Mouse (Mus musculus): ENCODE data around the gene C5ar1. TPM values are rescaled to one million over a fixed set of nuclear protein-coding genes. Genes with fewer than 3 reads are reported as not detected.
A peak's percentile ranks its signal among the peaks of the same experiment; 100 is the strongest.
"Not testable (repeated sequence)": the region's sequence is repeated elsewhere in the genome, so short reads cannot be mapped to it uniquely, and the experiment has no call there.

The C5ar1 gene
- polyA plus RNA-seq (2014; fragmentation: Nextera tagmentation; extraction: Ambion mirVana) = 2.8 and 3.4 TPM in 2 replicates

DNA sequence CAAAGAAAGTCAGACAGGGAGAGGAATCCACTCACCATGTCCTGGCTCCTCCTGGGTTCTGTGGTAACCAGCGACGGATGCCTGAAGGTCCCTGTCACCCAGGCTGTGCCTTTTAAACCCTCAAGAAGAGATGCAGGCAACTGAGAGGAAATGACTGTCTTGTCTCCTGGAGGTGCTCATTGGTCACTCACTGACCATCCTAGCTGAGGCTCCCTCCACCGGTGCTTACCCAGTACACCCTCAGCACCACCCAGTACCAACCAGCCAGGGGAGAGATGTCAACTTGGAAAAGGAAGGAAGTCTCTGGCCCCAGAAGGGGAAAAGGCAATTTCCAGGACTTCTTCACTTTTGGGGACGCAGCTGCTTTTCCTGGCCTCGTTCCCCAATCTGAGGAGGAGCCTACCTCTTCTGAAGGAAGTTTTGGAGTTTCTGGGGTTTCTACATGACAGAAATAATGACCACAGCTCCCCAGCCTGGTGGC, at the start of gene C5ar1:
TSS of gene C5ar1 (minus strand) at position 431 of the 481 bp plus-strand sequence.
- H3K4me1 ChIP-seq (replicated peaks; ENCODE audit: control insufficient read depth, insufficient read depth, low read length) = no peaks in the 10 kb centered on the region
- no peaks in the 10 kb centered on the region for H3K36me3 ChIP-seq (ENCODE audit: control insufficient read depth, insufficient read depth, low read length)
- no peak within 1 kb of the TSS for H3K4me3 ChIP-seq (ENCODE audit: low read depth, low read length)
- H3K9me3 ChIP-seq (ENCODE audit: control insufficient read depth, low read length) = no peaks in the 10 kb centered on the region
- DNase-seq (ENCODE audit: low spot score) = no peak
- no peaks in the 10 kb centered on the region for H3K27me3 ChIP-seq (replicated peaks; ENCODE audit: control insufficient read depth, insufficient read depth, low read length)
- H3K4me2 ChIP-seq = no peak within 1 kb of the TSS
- WGBS = 53% methylated on average over 5 of the region's 5 CpGs
- peak within 1 kb of the TSS; percentile 6; the same call in 1 of the 2 replicates for H3K9ac ChIP-seq (ENCODE audit: low read depth, low read length)
- no peak for ATAC-seq (replicated peaks; ENCODE audit: low FRiP score)
- H3K27ac ChIP-seq (ENCODE audit: low read depth, low read length) = no peak within 1 kb of the TSS

DNA sequence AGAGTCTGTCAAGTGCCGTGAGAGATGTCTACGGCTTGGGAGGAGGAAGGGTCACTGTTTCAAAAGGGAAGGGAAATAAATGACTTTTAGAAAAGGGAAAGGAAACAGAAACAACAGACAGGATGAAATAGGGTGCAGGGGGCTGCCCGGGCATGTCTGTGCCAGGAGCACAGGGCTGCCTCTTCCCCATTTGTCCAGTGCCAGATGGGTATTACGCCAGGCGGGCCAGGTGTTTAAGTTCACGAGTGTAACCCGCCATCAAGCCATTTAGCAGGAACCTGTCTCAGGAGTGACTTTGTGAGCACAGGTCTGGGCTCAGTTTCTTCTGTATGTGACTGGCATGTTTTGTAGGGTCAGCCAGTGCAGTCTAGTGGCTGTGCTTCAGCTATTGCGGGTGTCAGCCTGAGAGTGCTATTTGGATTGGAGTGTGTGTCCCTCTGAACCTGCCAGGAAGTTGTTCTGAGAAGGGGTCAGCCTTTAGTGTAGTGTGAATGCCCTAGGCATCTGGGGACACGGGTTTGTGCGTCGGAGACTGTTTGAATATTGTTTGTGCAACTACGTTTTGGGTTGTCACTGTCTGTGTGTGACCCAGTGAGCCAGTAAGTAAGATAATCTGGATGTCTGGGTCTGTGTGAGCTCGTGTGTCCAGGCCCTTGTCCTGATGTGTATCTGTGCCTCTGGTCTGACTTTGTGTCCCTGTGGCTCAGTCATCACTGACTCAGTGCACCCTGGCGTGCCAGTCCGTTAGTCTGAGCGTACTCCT, 49.4 kb upstream of the C5ar1 start:
- Histone ChIP-seq H3K9ac (ENCODE audit: low read depth, low read length) (peak overlapping the region; percentile 97; the same call in 1 of the 2 replicates), H3K4me1 (replicated peaks; ENCODE audit: control insufficient read depth, insufficient read depth, low read length) (peaks cover 46% of the 10 kb centered on the region), H3K36me3 (ENCODE audit: control insufficient read depth, insufficient read depth, low read length) (no peaks in the 10 kb centered on the region), H3K4me2 (peak overlapping the region; percentile 100), H3K27ac (ENCODE audit: low read depth, low read length) (0 out of 2 replicates have a peak overlapping the region, but pooled peaks have one; percentile 71), H3K27me3 (replicated peaks; ENCODE audit: control insufficient read depth, insufficient read depth, low read length) (no peaks in the 10 kb centered on the region), H3K9me3 (ENCODE audit: control insufficient read depth, low read length) (no peaks in the 10 kb centered on the region), H3K4me3 (ENCODE audit: low read depth, low read length) (peak overlapping the region; percentile 78)
- ATAC-seq (replicated peaks; ENCODE audit: low FRiP score) (no peak), DNase-seq (ENCODE audit: low spot score) (no peak)
- WGBS = 48% methylated on average over 16 of the region's 16 CpGs

DNA sequence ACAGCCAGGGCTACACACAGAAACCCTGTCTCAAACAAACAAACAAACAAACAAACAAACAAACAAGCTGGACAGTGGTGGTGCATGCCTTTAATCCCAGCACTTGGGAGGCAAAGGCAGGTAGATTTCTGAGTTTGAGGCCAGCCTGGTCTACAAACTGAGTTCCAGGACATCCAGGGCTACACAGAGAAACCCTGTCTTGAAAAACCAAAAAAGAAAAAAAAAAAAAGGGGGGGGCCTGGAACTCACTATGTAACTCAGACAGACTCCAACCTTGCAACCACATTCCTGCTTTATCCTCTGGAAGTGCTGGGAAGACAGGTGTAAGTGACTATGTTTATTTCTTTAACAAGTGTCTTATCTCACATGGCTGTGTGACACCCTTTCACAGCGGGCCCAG, 48.8 kb upstream of the C5ar1 start, which contains the start of gene Bbc3:
TSS of gene Bbc3 (plus strand) at position 301 of the 400 bp plus-strand sequence.
- H3K27ac ChIP-seq (ENCODE audit: low read depth, low read length) = 0 out of 2 replicates have a peak within 1 kb of the TSS, but pooled peaks have one; percentile 71
- DNase-seq (ENCODE audit: low spot score); H3K9me3 ChIP-seq (ENCODE audit: control insufficient read depth, low read length); H3K27me3 ChIP-seq (replicated peaks; ENCODE audit: control insufficient read depth, insufficient read depth, low read length); H3K36me3 ChIP-seq (ENCODE audit: control insufficient read depth, insufficient read depth, low read length); ATAC-seq (replicated peaks; ENCODE audit: low FRiP score): not testable (repeated sequence)
- peak within 1 kb of the TSS; percentile 100 for H3K4me2 ChIP-seq
- H3K9ac ChIP-seq (ENCODE audit: low read depth, low read length) = peak within 1 kb of the TSS; percentile 97; the same call in 1 of the 2 replicates
- 49% methylated on average over 1 of the region's 1 CpGs for WGBS
- peak within 1 kb of the TSS; percentile 78 for H3K4me3 ChIP-seq (ENCODE audit: low read depth, low read length)
- peaks cover 40% of the 10 kb centered on the region for H3K4me1 ChIP-seq (replicated peaks; ENCODE audit: control insufficient read depth, insufficient read depth, low read length)

DNA sequence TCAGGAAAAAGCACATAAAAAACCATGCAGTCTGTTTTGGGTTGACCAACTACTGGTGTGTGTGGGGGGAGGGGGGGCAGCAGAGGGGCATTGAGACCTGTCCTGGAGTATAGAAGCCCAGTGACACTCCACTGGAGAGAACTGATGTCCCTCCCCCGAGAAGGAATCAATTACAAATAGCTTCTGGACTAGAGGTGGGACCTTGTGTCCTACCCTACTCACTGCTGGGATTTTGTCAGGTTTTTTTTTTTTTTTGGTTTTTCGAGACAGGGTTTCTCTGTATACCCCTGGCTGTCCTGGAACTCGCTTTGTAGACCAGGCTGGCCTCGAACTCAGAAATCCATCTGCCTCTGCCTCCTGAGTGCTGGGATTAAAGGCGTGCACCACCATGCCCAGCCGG, 47.8 kb upstream of the C5ar1 start:
- H3K9me3 ChIP-seq (ENCODE audit: control insufficient read depth, low read length); ATAC-seq (replicated peaks; ENCODE audit: low FRiP score); H3K4me2 ChIP-seq; H3K4me3 ChIP-seq (ENCODE audit: low read depth, low read length); DNase-seq (ENCODE audit: low spot score); H3K36me3 ChIP-seq (ENCODE audit: control insufficient read depth, insufficient read depth, low read length); H3K9ac ChIP-seq (ENCODE audit: low read depth, low read length); H3K27ac ChIP-seq (ENCODE audit: low read depth, low read length); H3K27me3 ChIP-seq (replicated peaks; ENCODE audit: control insufficient read depth, insufficient read depth, low read length): not testable (repeated sequence)
- H3K4me1 ChIP-seq (replicated peaks; ENCODE audit: control insufficient read depth, insufficient read depth, low read length) = peaks cover 30% of the 10 kb centered on the region
- WGBS = 69% methylated on average over 6 of the region's 6 CpGs

DNA sequence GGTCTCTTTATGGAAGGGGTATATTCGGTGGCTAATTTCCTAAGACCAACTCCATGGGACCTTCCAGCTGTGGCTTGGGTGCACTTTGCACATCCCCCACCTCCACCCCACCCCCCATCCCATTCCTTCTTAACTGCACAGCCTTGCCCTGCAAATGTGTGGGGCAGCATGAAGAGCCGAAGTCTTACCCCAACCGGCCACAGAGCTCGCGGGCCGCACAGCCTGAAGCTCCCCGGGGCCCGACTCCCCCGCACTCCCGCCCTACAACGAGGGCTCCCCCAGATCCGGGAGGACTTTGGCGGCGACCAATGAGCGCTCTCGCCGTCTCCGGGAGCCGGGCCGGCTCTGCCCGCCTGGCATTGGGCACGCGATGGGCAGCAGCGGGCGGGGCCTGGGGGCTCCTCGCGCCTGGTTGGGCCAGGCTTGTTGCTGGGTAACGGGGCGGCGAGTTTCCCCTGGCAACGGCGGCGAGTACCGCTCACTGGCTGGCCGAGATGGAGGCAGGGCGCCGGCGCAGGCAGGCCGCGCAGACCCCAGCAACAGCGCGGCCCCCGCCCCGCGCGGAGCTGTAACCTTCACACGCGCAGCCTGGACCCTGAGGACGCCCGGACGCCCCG, 40.2 kb upstream of the C5ar1 start:
- H3K27ac ChIP-seq (ENCODE audit: low read depth, low read length) = no peak overlapping the region; the same call in 1 of the 2 replicates

DNA sequence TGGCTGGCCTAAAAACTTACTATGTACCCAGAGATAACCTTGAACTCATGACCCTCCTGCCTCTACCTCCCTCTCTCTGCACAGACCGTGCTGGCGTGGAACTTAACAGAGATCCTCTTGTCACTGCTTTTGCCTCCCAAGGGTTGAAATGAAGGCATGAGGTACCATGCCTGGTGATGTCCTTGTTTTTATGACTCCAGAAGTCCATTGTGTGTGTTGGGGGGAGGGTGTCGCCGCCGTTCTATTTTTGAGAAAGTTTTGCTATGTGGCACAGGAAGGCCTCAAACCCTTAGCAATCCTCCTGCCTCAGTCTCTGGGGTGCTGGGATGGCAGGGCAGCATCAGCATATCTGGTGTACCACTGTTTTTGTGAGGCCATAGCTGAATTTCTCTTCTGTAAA, 39.6 kb upstream of the C5ar1 start:
- Histone ChIP-seq H3K4me1 (replicated peaks; ENCODE audit: control insufficient read depth, insufficient read depth, low read length) (peaks cover 33% of the 10 kb centered on the region), H3K9me3 (ENCODE audit: control insufficient read depth, low read length) (no peaks in the 10 kb centered on the region), H3K27ac (ENCODE audit: low read depth, low read length) (no peak overlapping the region; the same call in 1 of the 2 replicates), H3K27me3 (replicated peaks; ENCODE audit: control insufficient read depth, insufficient read depth, low read length) (peaks cover 6% of the 10 kb centered on the region), H3K4me2 (no peak overlapping the region), H3K36me3 (ENCODE audit: control insufficient read depth, insufficient read depth, low read length) (no peaks in the 10 kb centered on the region), H3K4me3 (ENCODE audit: low read depth, low read length) (no peak overlapping the region), H3K9ac (ENCODE audit: low read depth, low read length) (no peak overlapping the region)
- DNase-seq (ENCODE audit: low spot score) (no peak), ATAC-seq (replicated peaks; ENCODE audit: low FRiP score) (no peak)
- 80% methylated on average over 5 of the region's 5 CpGs for WGBS

More for the DNA sequence above, 40.2 kb upstream of the C5ar1 start:
- Histone ChIP-seq H3K36me3 (ENCODE audit: control insufficient read depth, insufficient read depth, low read length) (no peaks in the 10 kb centered on the region), H3K4me1 (replicated peaks; ENCODE audit: control insufficient read depth, insufficient read depth, low read length) (peaks cover 32% of the 10 kb centered on the region), H3K4me3 (ENCODE audit: low read depth, low read length) (peak overlapping the region; percentile 42), H3K4me2 (peak overlapping the region; percentile 77), H3K9me3 (ENCODE audit: control insufficient read depth, low read length) (no peaks in the 10 kb centered on the region), H3K27me3 (replicated peaks; ENCODE audit: control insufficient read depth, insufficient read depth, low read length) (peaks cover 6% of the 10 kb centered on the region), H3K9ac (ENCODE audit: low read depth, low read length) (no peak overlapping the region)
- ATAC-seq (replicated peaks; ENCODE audit: low FRiP score) = no peak
- peak; percentile 78 for DNase-seq (ENCODE audit: low spot score)
- WGBS = 5% methylated on average over 52 of the region's 52 CpGs

DNA sequence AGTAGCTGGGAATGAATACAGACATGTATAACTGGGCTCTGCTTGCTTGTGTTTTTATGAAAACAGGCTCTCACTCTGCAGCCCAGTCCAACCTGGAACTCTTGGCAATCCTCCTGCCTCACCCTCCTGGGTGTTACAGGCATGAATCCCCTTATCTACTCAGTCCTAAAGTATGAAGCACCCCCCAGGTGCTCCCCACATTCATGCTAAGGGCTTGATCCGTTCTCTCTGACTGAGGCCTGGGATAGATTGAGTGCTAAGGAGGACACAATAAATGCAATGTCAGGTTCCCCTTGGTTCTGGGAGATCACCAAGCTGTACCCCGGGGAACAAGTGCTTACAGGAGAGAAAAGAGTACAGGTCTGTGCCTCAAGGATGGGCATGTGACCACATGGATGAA, 38.3 kb upstream of the C5ar1 start:
- WGBS = 63% methylated on average over 2 of the region's 2 CpGs
- Histone ChIP-seq H3K9ac (ENCODE audit: low read depth, low read length) (no peak overlapping the region), H3K4me1 (replicated peaks; ENCODE audit: control insufficient read depth, insufficient read depth, low read length) (peaks cover 33% of the 10 kb centered on the region)

DNA sequence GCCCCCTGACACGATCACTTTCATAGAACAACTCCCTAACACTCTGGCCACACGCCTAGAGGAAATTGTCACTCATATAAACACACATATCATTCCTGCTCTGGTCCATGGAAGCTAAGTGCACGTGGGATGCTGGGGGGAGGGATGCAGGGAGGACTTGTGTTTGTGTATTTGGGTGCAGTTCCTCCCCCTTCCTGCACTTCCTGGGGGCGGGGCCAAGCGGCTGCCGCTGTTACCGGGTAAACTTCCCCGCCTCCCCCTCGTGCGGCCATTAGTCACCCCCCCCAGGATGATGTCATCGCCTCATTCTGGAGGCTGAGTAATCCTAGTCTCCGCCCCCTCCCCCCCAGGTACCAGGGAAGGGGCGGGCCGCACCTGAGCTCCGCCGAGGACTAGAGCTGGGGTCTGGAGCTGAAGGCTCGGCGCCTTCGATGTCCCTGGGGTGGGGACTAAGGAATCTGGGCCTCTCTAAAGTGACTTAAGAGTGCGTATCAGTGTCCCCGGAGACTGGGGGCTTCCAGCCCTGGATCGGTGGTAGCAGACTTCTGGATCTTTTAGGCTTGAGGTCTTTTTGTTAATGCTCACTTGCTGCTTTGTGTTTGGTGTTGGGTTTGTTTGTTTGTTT, 37.5 kb upstream of the C5ar1 start:
- H3K9me3 ChIP-seq (ENCODE audit: control insufficient read depth, low read length) = no peaks in the 10 kb centered on the region
- DNase-seq (ENCODE audit: low spot score) (peak; percentile 84), ATAC-seq (replicated peaks; ENCODE audit: low FRiP score) (no peak; the same call in 1 of the 2 replicates)
- 3% methylated on average over 22 of the region's 22 CpGs for WGBS
- peak overlapping the region; percentile 41 for H3K9ac ChIP-seq (ENCODE audit: low read depth, low read length)
- peak overlapping the region; percentile 51 for H3K4me3 ChIP-seq (ENCODE audit: low read depth, low read length)
- peaks cover 33% of the 10 kb centered on the region for H3K4me1 ChIP-seq (replicated peaks; ENCODE audit: control insufficient read depth, insufficient read depth, low read length)
- peaks cover 6% of the 10 kb centered on the region for H3K27me3 ChIP-seq (replicated peaks; ENCODE audit: control insufficient read depth, insufficient read depth, low read length)
- H3K4me2 ChIP-seq = peak overlapping the region; percentile 64
- peak overlapping the region; percentile 86 for H3K27ac ChIP-seq (ENCODE audit: low read depth, low read length)
- no peaks in the 10 kb centered on the region for H3K36me3 ChIP-seq (ENCODE audit: control insufficient read depth, insufficient read depth, low read length)

More for the DNA sequence above, 38.3 kb upstream of the C5ar1 start:
- H3K9me3 ChIP-seq (ENCODE audit: control insufficient read depth, low read length) = no peaks in the 10 kb centered on the region
- no peak overlapping the region for H3K4me3 ChIP-seq (ENCODE audit: low read depth, low read length)
- no peaks in the 10 kb centered on the region for H3K36me3 ChIP-seq (ENCODE audit: control insufficient read depth, insufficient read depth, low read length)
- no peak for ATAC-seq (replicated peaks; ENCODE audit: low FRiP score)
- no peak overlapping the region; the same call in 1 of the 2 replicates for H3K4me2 ChIP-seq
- DNase-seq (ENCODE audit: low spot score) = no peak
- peaks cover 6% of the 10 kb centered on the region for H3K27me3 ChIP-seq (replicated peaks; ENCODE audit: control insufficient read depth, insufficient read depth, low read length)
- H3K27ac ChIP-seq (ENCODE audit: low read depth, low read length) = peak overlapping the region; percentile 40; the same call in 1 of the 2 replicates

All from liver, embryonic 11.5 days (tissue).